Mouse (Mus musculus) CH12.LX (cell line): Measurements from ENCODE around the gene Fdxacb1. TPM values are rescaled to one million over a fixed set of nuclear protein-coding genes. Genes with fewer than 3 reads are reported as not detected.

Source experiments
- DNase-seq: peaks from one replicate; pipeline ENCODE4 v3.0.0-alpha.2; 2013; ENCODE audit errors: extremely low read depth
- H3K27ac ChIP-seq: 2 replicates; pipeline ENCODE4 v1.5.1; 2012; ENCODE audit warnings: low read depth, mild to moderate bottlenecking, control low read depth, moderate library complexity; ENCODE audit not compliant: insufficient read depth
- H3K27me3 ChIP-seq: replicated peaks from 2 replicates; pipeline ENCODE3; 2012; ENCODE audit warnings: inconsistent platforms
- H3K36me3 ChIP-seq, 2 experiments: replicated peaks in 1 of 2; 2 replicates each; pipeline versions ENCODE3 to v1.6.1; 2012; ENCODE audit warnings: inconsistent platforms in 1 of 2, low read length in 1 of 2, mild to moderate bottlenecking in 1 of 2, mixed read lengths in 1 of 2, moderate library complexity in 1 of 2; ENCODE audit not compliant: control insufficient read depth in 1 of 2, insufficient read depth in 1 of 2
- H3K4me1 ChIP-seq, 2 experiments: 2 replicates each; pipeline ENCODE4 v1.6.1; 2012; ENCODE audit warnings: inconsistent platforms in 1 of 2, moderate library complexity in 1 of 2; ENCODE audit not compliant: insufficient read depth in 2 of 2, control insufficient read depth in 1 of 2
- H3K4me2 ChIP-seq: 2 replicates; pipeline ENCODE4 v1.6.1; 2012; ENCODE audit warnings: low read depth, mild to moderate bottlenecking, control low read depth; ENCODE audit not compliant: poor library complexity, insufficient read depth, severe bottlenecking
- H3K4me3 ChIP-seq, 3 experiments: fragments of 150-350 bp in 1 of 3; sonication (generic) in 1 of 3; replicated peaks in 1 of 3; 2 replicates each; pipeline versions ENCODE3 to v1.5.1; 2011 to 2012; ENCODE audit warnings: low read depth in 2 of 3, low read length in 2 of 3, mild to moderate bottlenecking in 2 of 3, moderate library complexity in 2 of 3, control low read depth in 1 of 3, improper control_type of control experiment in 1 of 3, inconsistent platforms in 1 of 3, mixed read lengths in 1 of 3; ENCODE audit not compliant: poor library complexity in 1 of 3
- H3K79me2 ChIP-seq: replicated peaks from 2 replicates; pipeline ENCODE4 v1.6.1; 2012; ENCODE audit warnings: mild to moderate bottlenecking, moderate library complexity; ENCODE audit not compliant: control insufficient read depth, poor library complexity, insufficient read depth, severe bottlenecking; ENCODE audit errors: extremely low read depth
- H3K9ac ChIP-seq: 2 replicates; pipeline ENCODE4 v1.6.1; 2012; ENCODE audit warnings: low read depth, mild to moderate bottlenecking, control low read depth, moderate library complexity; ENCODE audit not compliant: insufficient read depth
- H3K9me3 ChIP-seq: replicated peaks from 2 replicates; pipeline ENCODE3; 2012; ENCODE audit warnings: low read length, inconsistent platforms, mixed read lengths
- CHD1 ChIP-seq: IDR thresholded peaks from 2 replicates; pipeline ENCODE4 v1.6.1; 2012; ENCODE audit warnings: low read depth, low read length, improper control_type of control experiment, inconsistent platforms
- CHD2 ChIP-seq: IDR thresholded peaks from 2 replicates; pipeline ENCODE4 v1.6.1; 2011; ENCODE audit warnings: low read length, improper control_type of control experiment
- CTCF ChIP-seq, 2 experiments: IDR thresholded peaks in 1 of 2; conservative IDR thresholded peaks in 1 of 2; 2 replicates each; pipeline ENCODE4 v1.5.1; 2011 to 2012; ENCODE audit warnings: low read depth in 2 of 2, low read length in 2 of 2, improper control_type of control experiment in 1 of 2, inconsistent platforms in 1 of 2, mild to moderate bottlenecking in 1 of 2, moderate library complexity in 1 of 2
- ELF1 ChIP-seq: IDR thresholded peaks from 2 replicates; pipeline ENCODE4 v1.6.1; 2014; ENCODE audit warnings: low read depth, mild to moderate bottlenecking, inconsistent platforms, low read length, improper control_type of control experiment
- ETS1 ChIP-seq: conservative IDR thresholded peaks from 2 replicates; pipeline ENCODE4 v1.6.1; 2012; ENCODE audit warnings: low read depth, mild to moderate bottlenecking, inconsistent platforms, low read length, improper control_type of control experiment, moderate library complexity
- HCFC1 ChIP-seq: IDR thresholded peaks from 2 replicates; pipeline ENCODE4 v1.6.1; 2012; ENCODE audit warnings: low read depth, mild to moderate bottlenecking, inconsistent platforms, low read length, improper control_type of control experiment
- JUN ChIP-seq: IDR thresholded peaks from 2 replicates; pipeline ENCODE4 v1.6.1; 2011; ENCODE audit warnings: low read depth, mild to moderate bottlenecking, low read length, improper control_type of control experiment, moderate library complexity; ENCODE audit not compliant: insufficient read depth
- JUND ChIP-seq: conservative IDR thresholded peaks from 2 replicates; pipeline ENCODE4 v1.6.1; 2011; ENCODE audit warnings: low read depth, low read length, improper control_type of control experiment
- KAT2A ChIP-seq: IDR thresholded peaks from 2 replicates; pipeline ENCODE4 v1.6.1; 2012; ENCODE audit warnings: low read length, improper control_type of control experiment, inconsistent platforms; ENCODE audit not compliant: insufficient replicate concordance
- MEF2A ChIP-seq: IDR thresholded peaks from 2 replicates; pipeline ENCODE4 v1.6.1; 2014; ENCODE audit warnings: low read depth, mild to moderate bottlenecking, inconsistent platforms, low read length, improper control_type of control experiment, borderline replicate concordance
- MYC ChIP-seq: IDR thresholded peaks from 2 replicates; pipeline ENCODE4 v1.6.1; 2011; ENCODE audit warnings: low read depth, mild to moderate bottlenecking, improper control_type of control experiment, low read length
- NELFE ChIP-seq: IDR thresholded peaks from 2 replicates; pipeline ENCODE4 v1.6.1; 2011; ENCODE audit warnings: low read depth, low read length, improper control_type of control experiment
- PAX5 ChIP-seq: IDR thresholded peaks from 2 replicates; pipeline ENCODE4 v1.6.1; 2012; ENCODE audit warnings: low read length, inconsistent platforms, mixed read lengths
- POLR2AphosphoS2 ChIP-seq: IDR thresholded peaks from 2 replicates; pipeline ENCODE4 v1.6.1; 2011; ENCODE audit warnings: low read depth, low read length, improper control_type of control experiment
- RAD21 ChIP-seq: IDR thresholded peaks from 2 replicates; pipeline ENCODE4 v1.6.1; 2011; ENCODE audit warnings: low read depth, mild to moderate bottlenecking, low read length, improper control_type of control experiment, moderate library complexity
- SIN3A ChIP-seq: IDR thresholded peaks from 2 replicates; pipeline ENCODE4 v1.6.1; 2012; ENCODE audit warnings: low read length, improper control_type of control experiment, inconsistent platforms
- SMC3 ChIP-seq: IDR thresholded peaks from 2 replicates; pipeline ENCODE4 v1.6.1; 2011; ENCODE audit warnings: low read depth, low read length, improper control_type of control experiment
- TCF12 ChIP-seq: IDR thresholded peaks from 2 replicates; pipeline ENCODE4 v1.6.1; 2014; ENCODE audit warnings: low read depth, mild to moderate bottlenecking, inconsistent platforms, low read length, improper control_type of control experiment
- UBTF ChIP-seq: IDR thresholded peaks from 2 replicates; pipeline ENCODE4 v1.6.1; 2012; ENCODE audit warnings: low read depth, mild to moderate bottlenecking, inconsistent platforms, low read length, improper control_type of control experiment, moderate library complexity
- USF1 ChIP-seq: IDR thresholded peaks from 2 replicates; pipeline ENCODE4 v1.6.1; 2014; ENCODE audit warnings: low read depth, mild to moderate bottlenecking, inconsistent platforms, low read length, improper control_type of control experiment
- dilution Hi-C: fragments of 300-500 bp; cut with MboI; formaldehyde crosslinking; loops from 2 replicates; pipeline ENCODE4 v1.14.3; 2020; ENCODE audit warnings: low sequenced_read_pairs; ENCODE audit not compliant: extremely low pct_unique_long_range_greater_than_20kb, extremely low pct_ligation_motif_present
- in situ Hi-C: fragments of 300-500 bp; cut with MboI; formaldehyde crosslinking; loops from 3 replicates; pipeline ENCODE4 v1.14.3; 2019; ENCODE audit warnings: low sequenced_read_pairs, low pct_ligation_motif_present, low pct_unique_long_range_greater_than_20kb, mixed read lengths
- polyA plus RNA-seq: library from polyadenylated mRNA; unstranded; fragments of >175 nt; gene quantifications from 2 replicates; pipeline ENCODE4 v1.2.1, GENCODE M21; 2012; ENCODE audit warnings: low read depth; ENCODE audit not compliant: insufficient read length
- total RNA-seq, 2 experiments: library from RNA; depleted of rRNA; stranded (reverse); fragments of 300-350 nt in 1 of 2; fragments of >200 nt in 1 of 2; gene quantifications; 2 replicates each; pipeline ENCODE4 v1.2.3; 2012 to 2014

Gene Fdxacb1
- total and polyA plus RNA-seq, 3 experiments: 5.6 to 9.5 (median 8.5) TPM

DNA sequence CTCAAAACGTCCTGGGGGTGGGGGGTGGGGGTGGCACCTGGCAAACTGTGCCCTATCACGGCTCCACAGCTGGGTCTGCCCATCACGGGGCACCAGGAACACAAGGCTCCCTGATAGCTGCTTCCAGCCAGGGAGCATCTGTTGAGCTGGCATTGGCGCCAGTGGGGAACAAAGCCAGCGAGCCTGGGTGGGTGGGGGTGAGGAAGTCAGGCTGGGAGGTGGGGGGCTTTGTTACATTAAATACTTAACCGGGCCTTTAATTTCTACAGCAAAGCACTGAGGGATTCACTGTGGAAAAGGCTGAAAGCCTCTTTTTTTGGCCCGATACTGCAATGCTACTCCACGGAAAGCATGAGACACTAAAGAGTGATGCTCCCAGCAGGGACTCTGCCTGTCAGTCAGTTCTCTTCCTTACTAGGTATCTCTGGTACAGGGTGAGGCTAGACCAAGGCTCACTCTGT, 45.6 kb upstream of the Fdxacb1 start:
- Histone ChIP-seq H3K4me1 (peaks cover 1 to 4% of the 10 kb centered on the region in 2 experiments), H3K9ac (no peak overlapping the region), H3K36me3 (no peaks in the 10 kb centered on the region), H3K27ac (no peak overlapping the region), H3K4me2 (no peak overlapping the region), H3K27me3 (no peaks in the 10 kb centered on the region), H3K9me3 (no peaks in the 10 kb centered on the region), H3K4me3 (no peak overlapping the region), H3K79me2 (no peaks in the 10 kb centered on the region)
- dilution Hi-C loops (no loop called here), in situ Hi-C loops (no loop called here)
- DNase-seq: no peak
- TF ChIP-seq SIN3A (no peak), CHD1 (no peak), RAD21 (no peak), ELF1 (no peak), CTCF (conservative IDR thresholded peaks at IDR 0.05 in 1 of 2, IDR thresholded peaks at IDR 0.05 in 1 of 2; ENCODE audit: low read depth in 2 of 2, low read length in 2 of 2) (no peak), MEF2A (no peak), JUN (no peak), HCFC1 (no peak), TCF12 (no peak), NELFE (no peak), UBTF (no peak), KAT2A (no peak), MYC (no peak), USF1 (no peak), CHD2 (no peak), JUND (no peak), POLR2AphosphoS2 (no peak)

DNA sequence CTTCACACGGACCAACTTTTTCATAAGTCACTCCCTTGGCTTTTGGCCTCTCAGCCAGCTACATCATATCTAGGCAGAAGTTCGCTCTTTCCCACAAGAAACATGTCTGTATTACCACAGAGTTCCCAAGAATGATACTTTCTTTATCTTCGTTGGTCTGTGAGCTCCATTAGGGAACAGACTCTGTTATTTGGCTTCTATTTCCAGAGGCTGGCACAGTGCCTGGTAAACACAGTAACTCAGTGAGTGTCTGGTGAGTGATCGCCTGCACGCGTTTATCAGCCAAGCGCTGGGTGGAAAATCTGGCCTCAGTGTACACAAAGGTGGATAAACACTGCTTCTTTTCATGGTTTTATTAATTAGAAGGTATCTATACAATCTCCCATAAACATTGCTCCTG, 44.6 kb upstream of the Fdxacb1 start:
- Histone ChIP-seq H3K36me3 (no peaks in the 10 kb centered on the region), H3K27ac (no peak overlapping the region), H3K27me3 (no peaks in the 10 kb centered on the region), H3K79me2 (no peaks in the 10 kb centered on the region), H3K4me3 (no peak overlapping the region), H3K4me2 (no peak overlapping the region), H3K4me1 (peaks cover 0 to 7% of the 10 kb centered on the region in 2 experiments; a peak in 2 of 4 replicates)
- no peak for DNase-seq
- dilution Hi-C loops (no loop called here), in situ Hi-C loops (no loop called here)
- TF ChIP-seq PAX5 (no peak), SMC3 (no peak), HCFC1 (no peak), ETS1 (no peak)
- TF ChIP-seq, all 38 proteins: peak for 0
- Histone ChIP-seq H3K9me3 (no peaks in the 10 kb centered on the region), H3K9ac (no peak overlapping the region)
